Mouse (Mus musculus): ENCODE data around the gene Cdk5. TPM values are rescaled to one million over a fixed set of nuclear protein-coding genes. Genes with fewer than 3 reads are reported as not detected.
A peak's percentile ranks its signal among the peaks of the same experiment; 100 is the strongest.

Gene Cdk5
- polyA plus RNA-seq, 1 experiment from 2014 or later: 127 TPM

GRCm38 (mm10) chr5:24374216-24374615 is 49.1 kb downstream of the Cdk5 start:
- Histone ChIP-seq H3K4me3 (replicated peaks; ENCODE audit: low read length) (no peak overlapping the region), H3K27ac (ENCODE audit: low read length) (no peak overlapping the region), H3K36me3 (ENCODE audit: control insufficient read depth, insufficient read depth) (no peaks in the 10 kb centered on the region), H3K9me3 (ENCODE audit: control insufficient read depth, low read length) (no peaks in the 10 kb centered on the region), H3K9ac (replicated peaks; ENCODE audit: low read depth, low read length) (no peak overlapping the region), H3K27me3 (replicated peaks; ENCODE audit: control insufficient read depth, insufficient read depth, low read length) (no peaks in the 10 kb centered on the region), H3K4me2 (ENCODE audit: low read length) (no peak overlapping the region), H3K4me1 (replicated peaks; ENCODE audit: control insufficient read depth, insufficient read depth, low read length) (peaks cover 11% of the 10 kb centered on the region)
- ATAC-seq: peak; percentile 56
- WGBS: 13% methylated on average over 6 of the region's 6 CpGs

- H3K4me1 ChIP-seq (replicated peaks; ENCODE audit: control insufficient read depth, insufficient read depth, low read length): peaks cover 11% of the 10 kb centered on the region
- no peak overlapping the region for H3K4me3 ChIP-seq (replicated peaks; ENCODE audit: low read length)
- 49% methylated on average over 5 of the region's 5 CpGs for WGBS
- no peak overlapping the region for H3K27ac ChIP-seq (ENCODE audit: low read length)
- no peak overlapping the region for H3K9ac ChIP-seq (replicated peaks; ENCODE audit: low read depth, low read length)
- H3K27me3 ChIP-seq (replicated peaks; ENCODE audit: control insufficient read depth, insufficient read depth, low read length): no peaks in the 10 kb centered on the region
- no peak for ATAC-seq
- H3K36me3 ChIP-seq (ENCODE audit: control insufficient read depth, insufficient read depth): no peaks in the 10 kb centered on the region
- H3K9me3 ChIP-seq (ENCODE audit: control insufficient read depth, low read length): no peaks in the 10 kb centered on the region
- no peak overlapping the region for H3K4me2 ChIP-seq (ENCODE audit: low read length)
Measured at GRCm38 (mm10) chr5:24373807-24374206, 49.5 kb downstream of the Cdk5 start.

GRCm38 (mm10) chr5:24369767-24370166 is 53.6 kb downstream of the Cdk5 start:
- Histone ChIP-seq H3K27me3 (replicated peaks; ENCODE audit: control insufficient read depth, insufficient read depth, low read length) (no peaks in the 10 kb centered on the region), H3K4me1 (replicated peaks; ENCODE audit: control insufficient read depth, insufficient read depth, low read length) (peaks cover 8% of the 10 kb centered on the region), H3K9ac (replicated peaks; ENCODE audit: low read depth, low read length) (no peak overlapping the region), H3K36me3 (ENCODE audit: control insufficient read depth, insufficient read depth) (no peaks in the 10 kb centered on the region), H3K4me3 (replicated peaks; ENCODE audit: low read length) (no peak overlapping the region), H3K4me2 (ENCODE audit: low read length) (no peak overlapping the region), H3K27ac (ENCODE audit: low read length) (no peak overlapping the region), H3K9me3 (ENCODE audit: control insufficient read depth, low read length) (no peaks in the 10 kb centered on the region)
- ATAC-seq: no peak
- WGBS: 89% methylated on average over 9 of the region's 9 CpGs

Other genes with a start within 250 kb of the Cdk5 start
- gene Kcnh2, start 71.9 kb downstream of the Cdk5 start, polyA plus RNA-seq (2015; fragmentation: Nextera tagmentation; extraction: Ambion mirVana): 4.7 and 6.2 TPM in 2 replicates
- 7.5 and 9.9 TPM in 2 replicates for gene Nos3, start 58.7 kb downstream of the Cdk5 start, polyA plus RNA-seq (2015; fragmentation: Nextera tagmentation; extraction: Ambion mirVana)
- gene Atg9b, start 31.4 kb downstream of the Cdk5 start, polyA plus RNA-seq (2015; fragmentation: Nextera tagmentation; extraction: Ambion mirVana): 1.8 and 1.9 TPM in 2 replicates
- gene Abcb8, start 29.9 kb downstream of the Cdk5 start, polyA plus RNA-seq (2015; fragmentation: Nextera tagmentation; extraction: Ambion mirVana): 46.1 and 58.1 TPM in 2 replicates
- 0.14 and 0.36 TPM in 2 replicates for gene Asic3, start 10.1 kb downstream of the Cdk5 start, polyA plus RNA-seq (2015; fragmentation: Nextera tagmentation; extraction: Ambion mirVana)
- 19.1 and 23.9 TPM in 2 replicates for gene Slc4a2, start 307 bp upstream of the Cdk5 start, polyA plus RNA-seq (2015; fragmentation: Nextera tagmentation; extraction: Ambion mirVana)
- gene Fastk, start 21.8 kb upstream of the Cdk5 start, polyA plus RNA-seq (2015; fragmentation: Nextera tagmentation; extraction: Ambion mirVana): 92.2 and 96.3 TPM in 2 replicates
- 37.3 and 45.4 TPM in 2 replicates for gene Tmub1, start 24.3 kb upstream of the Cdk5 start, polyA plus RNA-seq (2015; fragmentation: Nextera tagmentation; extraction: Ambion mirVana)
- gene Agap3, start 28.6 kb upstream of the Cdk5 start, polyA plus RNA-seq (2015; fragmentation: Nextera tagmentation; extraction: Ambion mirVana): 57.0 and 58.6 TPM in 2 replicates
- gene Gbx1, start 103.7 kb upstream of the Cdk5 start, polyA plus RNA-seq (2015; fragmentation: Nextera tagmentation; extraction: Ambion mirVana): 0.45 and 1.3 TPM in 2 replicates
- gene Asb10, start 117.4 kb upstream of the Cdk5 start, polyA plus RNA-seq (2015; fragmentation: Nextera tagmentation; extraction: Ambion mirVana): 0.09 and 0.11 TPM in 2 replicates
- gene 4931409K22Rik, start 133.3 kb upstream of the Cdk5 start, polyA plus RNA-seq (2015; fragmentation: Nextera tagmentation; extraction: Ambion mirVana): 0.26 and 0.35 TPM in 2 replicates
- gene Abcf2, start 153.9 kb upstream of the Cdk5 start, polyA plus RNA-seq (2015; fragmentation: Nextera tagmentation; extraction: Ambion mirVana): 107 and 109 TPM in 2 replicates
- gene Chpf2, start 163.2 kb upstream of the Cdk5 start, polyA plus RNA-seq (2015; fragmentation: Nextera tagmentation; extraction: Ambion mirVana): 20.5 and 20.8 TPM in 2 replicates
- gene Smarcd3, start 200.9 kb upstream of the Cdk5 start, polyA plus RNA-seq (2015; fragmentation: Nextera tagmentation; extraction: Ambion mirVana): 156 and 181 TPM in 2 replicates